Comparison of ENCODE assay signal across 10 mouse cellular contexts in genomic region chr11:61341971-61342370, GRCm38 (mm10). TPM values are rescaled to one million over a fixed set of nuclear protein-coding genes. Genes with fewer than 3 reads are reported as not detected.
A peak's percentile ranks its signal among the peaks of the same experiment; 100 is the strongest.
DNase-seq lines count a peak whose midpoint lies in the region; ATAC-seq and TF ChIP-seq lines count a peak whose summit lies in the region.
"Had no signal": no experiment of that assay in that cellular context is flagged by ENCODE, and none has a peak within 500 bp of the region (broad histone marks: within the 10 kb centered on the region; RNA-seq: fewer than 3 reads in every experiment).

No protein-coding gene starts in this region.

- peak overlapping the region; percentile 31 for H3K4me3 ChIP-seq in kidney, postnatal 0 days (replicated peaks; ENCODE audit: low read depth, low read length)
- H3K4me3 ChIP-seq in forebrain, embryonic 13.5 days, result peak overlapping the region; percentile 35; the same call in 1 of the 2 replicates
- H3K4me3 ChIP-seq in limb, embryonic 13.5 days, result peak overlapping the region; percentile 47
- no peak overlapping the region; the same call in 1 of the 2 replicates for H3K4me3 ChIP-seq in neural tube, embryonic 14.5 days (ENCODE audit: low read depth, low read length)

- no peaks in the 10 kb centered on the region for H3K9me3 ChIP-seq in kidney, postnatal 0 days (replicated peaks; ENCODE audit: low read length)
- H3K9me3 ChIP-seq in forebrain, embryonic 13.5 days (replicated peaks), result no peaks in the 10 kb centered on the region
- H3K9me3 ChIP-seq in limb, embryonic 13.5 days, result no peaks in the 10 kb centered on the region
- no peaks in the 10 kb centered on the region for H3K9me3 ChIP-seq in neural tube, embryonic 14.5 days (ENCODE audit: control insufficient read depth, low read length)

- TF ChIP-seq CTCF in kidney, postnatal 0 days (IDR thresholded peaks at IDR 0.05; ENCODE audit: low read depth), result no peak

- no peak overlapping the region for H3K9ac ChIP-seq in kidney, postnatal 0 days (ENCODE audit: low read depth, low read length)
- H3K9ac ChIP-seq in forebrain, embryonic 13.5 days, result no peak overlapping the region
- H3K9ac ChIP-seq in limb, embryonic 13.5 days, result no peak overlapping the region
- H3K9ac ChIP-seq in neural tube, embryonic 14.5 days (replicated peaks; ENCODE audit: low read depth, low read length), result no peak overlapping the region; the same call in 1 of the 2 replicates
- H3K9ac ChIP-seq: liver, embryonic 14.5 days had no signal

- peaks cover 11% of the 10 kb centered on the region; the same call in 1 of the 2 replicates for H3K4me1 ChIP-seq in kidney, postnatal 0 days (replicated peaks; ENCODE audit: insufficient read depth, low read length)
- H3K4me1 ChIP-seq in forebrain, embryonic 13.5 days, result peaks cover 12% of the 10 kb centered on the region
- H3K4me1 ChIP-seq in limb, embryonic 13.5 days, result peaks cover 12% of the 10 kb centered on the region
- peaks cover 6% of the 10 kb centered on the region for H3K4me1 ChIP-seq in neural tube, embryonic 14.5 days (ENCODE audit: control insufficient read depth, insufficient read depth, low read length)

- 0 out of 2 replicates have a peak, but pooled peaks cover 6% of the 10 kb centered on the region for H3K27me3 ChIP-seq in kidney, postnatal 0 days (ENCODE audit: insufficient read depth, low read length)
- peaks cover 51% of the 10 kb centered on the region for H3K27me3 ChIP-seq in forebrain, embryonic 13.5 days
- H3K27me3 ChIP-seq in limb, embryonic 13.5 days, result peaks cover 71% of the 10 kb centered on the region
- no peaks in the 10 kb centered on the region; the same call in 1 of the 2 replicates for H3K27me3 ChIP-seq in neural tube, embryonic 14.5 days (ENCODE audit: control insufficient read depth, insufficient read depth, low read length)

- no peaks in the 10 kb centered on the region for H3K36me3 ChIP-seq in kidney, postnatal 0 days (ENCODE audit: insufficient read depth, low read length)
- H3K36me3 ChIP-seq in forebrain, embryonic 13.5 days (ENCODE audit: poor library complexity, severe bottlenecking), result no peaks in the 10 kb centered on the region
- H3K36me3 ChIP-seq in limb, embryonic 13.5 days, result no peaks in the 10 kb centered on the region
- no peaks in the 10 kb centered on the region for H3K36me3 ChIP-seq in neural tube, embryonic 14.5 days (ENCODE audit: control insufficient read depth, insufficient read depth, low read length)

- H3K4me2 ChIP-seq in kidney, postnatal 0 days (ENCODE audit: low read length), result peak overlapping the region; percentile 68
- H3K4me2 ChIP-seq in forebrain, embryonic 13.5 days, result peak overlapping the region; percentile 64
- peak overlapping the region; percentile 75 for H3K4me2 ChIP-seq in limb, embryonic 13.5 days (replicated peaks)
- peak overlapping the region; percentile 66 for H3K4me2 ChIP-seq in neural tube, embryonic 14.5 days (ENCODE audit: low read depth, low read length)

- no peak overlapping the region for H3K27ac ChIP-seq in kidney, postnatal 0 days
- no peak overlapping the region for H3K27ac ChIP-seq in forebrain, embryonic 13.5 days
- H3K27ac ChIP-seq in limb, embryonic 13.5 days, result no peak overlapping the region
- H3K27ac ChIP-seq in neural tube, embryonic 14.5 days (ENCODE audit: low read depth, low read length), result no peak overlapping the region
- H3K27ac ChIP-seq: liver, embryonic 14.5 days had no signal

- DNase-seq in kidney, postnatal 0 days (ENCODE audit: low spot score), result no peak
- DNase-seq in kidney, postnatal 10 days, result no peak
- no peak for DNase-seq in spleen, adult 18-20 months
- DNase-seq in left cerebral cortex, postnatal 14 days (ENCODE audit: low spot score in 2 of 2), result no peak
- DNase-seq in ovary, adult 18-20 months (ENCODE audit: low spot score), result no peak

- 8% methylated on average over 10 of the region's 10 CpGs for WGBS in kidney, postnatal 0 days
- 13% methylated on average over 10 of the region's 10 CpGs for WGBS in forebrain, embryonic 13.5 days
- WGBS in limb, embryonic 13.5 days, result 17% methylated on average over 10 of the region's 10 CpGs
- 17% methylated on average over 10 of the region's 10 CpGs for WGBS in neural tube, embryonic 14.5 days

- ATAC-seq in kidney, postnatal 0 days (replicated peaks; ENCODE audit: low FRiP score, low read depth), result no peak
- ATAC-seq in forebrain, embryonic 13.5 days, result no peak
- ATAC-seq in limb, embryonic 13.5 days (ENCODE audit: low FRiP score, low read depth), result no peak
- ATAC-seq in neural tube, embryonic 14.5 days (ENCODE audit: low read depth), result no peak

- intact Hi-C loops in left cerebral cortex, postnatal 14 days (cut with DNase I), result loop anchor here (5.0 to 10.0 kb wide), 3 partner anchors 35 to 273 kb away; partner anchors contain the start of gene Slc47a1

RNA-seq across cellular contexts. Expression of gene Slc47a2, which starts 0.7 kb away (rescaled TPM):
- polyA plus RNA-seq in kidney, postnatal 0 days (2015; fragmentation: Nextera tagmentation; extraction: Ambion mirVana), result 0.17 and 0.22 TPM in 2 replicates
- not detected in 2 replicates for polyA plus RNA-seq in forebrain, embryonic 13.5 days (2015; fragmentation: Nextera tagmentation; extraction: Ambion mirVana)
- 0.06 TPM in 1 of 2 replicates, not detected in the other for polyA plus RNA-seq in limb, embryonic 13.5 days (2015; fragmentation: Nextera tagmentation; extraction: Ambion mirVana)
- not detected in 2 replicates for polyA plus RNA-seq in neural tube, embryonic 14.5 days (2014; fragmentation: Nextera tagmentation; extraction: Ambion mirVana)
- total RNA-seq in left cerebral cortex, postnatal 14 days (2021), result under 1 TPM; 0.27 to 0.64 TPM
- total RNA-seq: gastrocnemius, postnatal 4 days had no signal

RNA-seq across cellular contexts. Expression of gene Slc47a1, which starts 36.2 kb away (rescaled TPM):
- 45.7 and 51.5 TPM in 2 replicates for polyA plus RNA-seq in kidney, postnatal 0 days (2015; fragmentation: Nextera tagmentation; extraction: Ambion mirVana)
- 0.06 TPM in 1 of 2 replicates, not detected in the other for polyA plus RNA-seq in forebrain, embryonic 13.5 days (2015; fragmentation: Nextera tagmentation; extraction: Ambion mirVana)
- 0.36 and 0.50 TPM in 2 replicates for polyA plus RNA-seq in limb, embryonic 13.5 days (2015; fragmentation: Nextera tagmentation; extraction: Ambion mirVana)
- 0.19 TPM in 1 of 2 replicates, not detected in the other for polyA plus RNA-seq in neural tube, embryonic 14.5 days (2014; fragmentation: Nextera tagmentation; extraction: Ambion mirVana)
- total RNA-seq in left cerebral cortex, postnatal 14 days (2021), result 1 to 10 TPM; 3.7 to 4.1 TPM

Comparison
In these comparisons a context has a peak if more than half of its experiments do, and no peak if none do; other contexts are left out.
1. RNA of gene Slc47a1, which starts 36.2 kb away (polyA plus RNA-seq): 45.7 to 51.5 TPM in kidney, postnatal 0 days; 0.36 to 0.50 TPM in limb, embryonic 13.5 days, 0.19 TPM in neural tube, embryonic 14.5 days and 0.06 TPM in forebrain, embryonic 13.5 days; every median in the first group is over 10 times any median in the second.
2. Peak in every context shown above with its lines, with median percentiles within 50 percentile points of each other: H3K4me2 ChIP-seq.